Mouse (Mus musculus): ENCODE measurements around the gene Pttg1ip.

Gene Pttg1ip

GRCm38 (mm10) chr10:77581408-77582284, at the start of gene Pttg1ip:
Gene Pttg1ip (plus strand): TSS chr10:77581720.
- in situ Hi-C loops (cut with MboI; ENCODE audit: low pct_unique_long_range_greater_than_20kb in 1 of 2, low sequenced_read_pairs in 2 of 2, unreplicated experiment in 1 of 2) = no loop called here

GRCm38 (mm10) chr10:77532020-77532413, 49.5 kb upstream of the Pttg1ip start:
- in situ Hi-C loops (cut with MboI; ENCODE audit: low pct_unique_long_range_greater_than_20kb in 1 of 2, low sequenced_read_pairs in 2 of 2, unreplicated experiment in 1 of 2) = no loop called here

GRCm38 (mm10) chr10:77536727-77537126, 44.8 kb upstream of the Pttg1ip start:
- in situ Hi-C loops (cut with MboI; ENCODE audit: low pct_unique_long_range_greater_than_20kb in 1 of 2, low sequenced_read_pairs in 2 of 2, unreplicated experiment in 1 of 2) = no loop called here

- in situ Hi-C loops (cut with MboI; ENCODE audit: low pct_unique_long_range_greater_than_20kb in 1 of 2, low sequenced_read_pairs in 2 of 2, unreplicated experiment in 1 of 2) = no loop called here
These were observed 44.0 kb upstream of the Pttg1ip start for GRCm38 (mm10) chr10:77537215-77538209.

- in situ Hi-C loops (cut with MboI; ENCODE audit: low pct_unique_long_range_greater_than_20kb in 1 of 2, low sequenced_read_pairs in 2 of 2, unreplicated experiment in 1 of 2) = no loop called here
These were observed 42.1 kb upstream of the Pttg1ip start for GRCm38 (mm10) chr10:77539320-77539945.

GRCm38 (mm10) chr10:77540576-77541102, 40.9 kb upstream of the Pttg1ip start:
- in situ Hi-C loops (cut with MboI; ENCODE audit: low pct_unique_long_range_greater_than_20kb in 1 of 2, low sequenced_read_pairs in 2 of 2, unreplicated experiment in 1 of 2) = no loop called here

- in situ Hi-C loops (cut with MboI; ENCODE audit: low pct_unique_long_range_greater_than_20kb in 1 of 2, low sequenced_read_pairs in 2 of 2, unreplicated experiment in 1 of 2) = no loop called here
These were observed 39.5 kb upstream of the Pttg1ip start for GRCm38 (mm10) chr10:77541864-77542666.

GRCm38 (mm10) chr10:77543226-77543625, 38.3 kb upstream of the Pttg1ip start:
- in situ Hi-C loops (cut with MboI; ENCODE audit: low pct_unique_long_range_greater_than_20kb in 1 of 2, low sequenced_read_pairs in 2 of 2, unreplicated experiment in 1 of 2) = no loop called here

GRCm38 (mm10) chr10:77544916-77545315, 36.6 kb upstream of the Pttg1ip start:
- in situ Hi-C loops (cut with MboI; ENCODE audit: low pct_unique_long_range_greater_than_20kb in 1 of 2, low sequenced_read_pairs in 2 of 2, unreplicated experiment in 1 of 2) = no loop called here

- in situ Hi-C loops (cut with MboI; ENCODE audit: low pct_unique_long_range_greater_than_20kb in 1 of 2, low sequenced_read_pairs in 2 of 2, unreplicated experiment in 1 of 2) = no loop called here
These were observed 32.9 kb upstream of the Pttg1ip start for GRCm38 (mm10) chr10:77548576-77548975.

GRCm38 (mm10) chr10:77550874-77551273, 30.6 kb upstream of the Pttg1ip start:
- in situ Hi-C loops (cut with MboI; ENCODE audit: low pct_unique_long_range_greater_than_20kb in 1 of 2, low sequenced_read_pairs in 2 of 2, unreplicated experiment in 1 of 2) = no loop called here

GRCm38 (mm10) chr10:77552162-77552561, 29.4 kb upstream of the Pttg1ip start:
- in situ Hi-C loops (cut with MboI; ENCODE audit: low pct_unique_long_range_greater_than_20kb in 1 of 2, low sequenced_read_pairs in 2 of 2, unreplicated experiment in 1 of 2) = no loop called here

- in situ Hi-C loops (cut with MboI; ENCODE audit: low pct_unique_long_range_greater_than_20kb in 1 of 2, low sequenced_read_pairs in 2 of 2, unreplicated experiment in 1 of 2) = no loop called here
These were observed 28.2 kb upstream of the Pttg1ip start for GRCm38 (mm10) chr10:77553285-77553684.

- in situ Hi-C loops (cut with MboI; ENCODE audit: low pct_unique_long_range_greater_than_20kb in 1 of 2, low sequenced_read_pairs in 2 of 2, unreplicated experiment in 1 of 2) = no loop called here
These were observed 26.6 kb upstream of the Pttg1ip start for GRCm38 (mm10) chr10:77554918-77555317.

- in situ Hi-C loops (cut with MboI; ENCODE audit: low pct_unique_long_range_greater_than_20kb in 1 of 2, low sequenced_read_pairs in 2 of 2, unreplicated experiment in 1 of 2) = no loop called here
These were observed 24.9 kb upstream of the Pttg1ip start for GRCm38 (mm10) chr10:77556631-77557030.

GRCm38 (mm10) chr10:77557641-77558040, 23.9 kb upstream of the Pttg1ip start:
- in situ Hi-C loops (cut with MboI; ENCODE audit: low pct_unique_long_range_greater_than_20kb in 1 of 2, low sequenced_read_pairs in 2 of 2, unreplicated experiment in 1 of 2) = no loop called here

- in situ Hi-C loops (cut with MboI; ENCODE audit: low pct_unique_long_range_greater_than_20kb in 1 of 2, low sequenced_read_pairs in 2 of 2, unreplicated experiment in 1 of 2) = no loop called here
These were observed 21.4 kb upstream of the Pttg1ip start for GRCm38 (mm10) chr10:77560090-77560489.

- in situ Hi-C loops (cut with MboI; ENCODE audit: low pct_unique_long_range_greater_than_20kb in 1 of 2, low sequenced_read_pairs in 2 of 2, unreplicated experiment in 1 of 2) = no loop called here
These were observed 20.7 kb upstream of the Pttg1ip start for GRCm38 (mm10) chr10:77560830-77561229.

Measured in mouse embryonic stem cell (cell line).